Mouse (Mus musculus) liver, adult 2 months (tissue): Measurements from ENCODE around the gene 2210016F16Rik. TPM values are rescaled to one million over a fixed set of nuclear protein-coding genes. Genes with fewer than 3 reads are reported as not detected.

Source experiments
- DNase-seq: peaks from one replicate; pipeline ENCODE4 v3.0.0-alpha.2; 2011; ENCODE audit warnings: low read depth, low spot score; ENCODE audit errors: extremely low read depth
- H3K27ac ChIP-seq: fragments of 200-500 bp; replicated peaks from 2 replicates; pipeline ENCODE4 v1.5.1; 2012; ENCODE audit warnings: low read depth, mild to moderate bottlenecking, control low read depth, inconsistent platforms, low read length; ENCODE audit not compliant: insufficient read depth
- H3K27me3 ChIP-seq: fragments of 200-500 bp; 2 replicates; pipeline ENCODE4 v1.6.1; 2012; ENCODE audit warnings: mild to moderate bottlenecking, moderate library complexity, low read length, inconsistent platforms; ENCODE audit not compliant: control insufficient read depth, insufficient read depth
- H3K36me3 ChIP-seq: fragments of 200-500 bp; 2 replicates; pipeline ENCODE4 v1.6.1; 2012; ENCODE audit warnings: low read length, inconsistent platforms; ENCODE audit not compliant: control insufficient read depth, insufficient read depth
- H3K4me1 ChIP-seq: fragments of 200-500 bp; 2 replicates; pipeline ENCODE4 v1.6.1; 2011; ENCODE audit warnings: low read length; ENCODE audit not compliant: control insufficient read depth, insufficient read depth
- H3K4me3 ChIP-seq: fragments of 200-500 bp; 2 replicates; pipeline ENCODE4 v1.5.1; 2011; ENCODE audit warnings: low read depth, mild to moderate bottlenecking, control low read depth, low read length, moderate library complexity; ENCODE audit not compliant: insufficient read depth
- H3K79me2 ChIP-seq: fragments of 200-500 bp; 2 replicates; pipeline ENCODE4 v1.6.1; 2012; ENCODE audit warnings: inconsistent platforms, mild to moderate bottlenecking, low read length, moderate library complexity; ENCODE audit not compliant: control insufficient read depth, insufficient read depth
- H3K9ac ChIP-seq: fragments of 200-500 bp; 2 replicates; pipeline ENCODE4 v1.6.1; 2012; ENCODE audit warnings: low read depth, mild to moderate bottlenecking, control low read depth, inconsistent platforms, low read length
- CTCF ChIP-seq: fragments of 200-500 bp; IDR thresholded peaks from 2 replicates; pipeline ENCODE4 v1.5.1; 2011; ENCODE audit warnings: low read depth, low read length, control low read depth
- POLR2A ChIP-seq: fragments of 200-500 bp; IDR thresholded peaks from 2 replicates; pipeline ENCODE4 v1.6.1; 2011; ENCODE audit warnings: low read length, control low read depth; ENCODE audit not compliant: insufficient read depth; ENCODE audit errors: extremely low read depth
- WGBS: fragments of 180-500 bp; shearing (Covaris S2); methylation state at CpG from one replicate; pipeline ENCODE4 v1.1.7; 2018; 5-methylcytosine and 5-hydroxymethylcytosine counted together
- polyA plus RNA-seq: library from polyadenylated mRNA; depleted of rRNA; stranded (reverse); fragments of >200 nt; gene quantifications from 2 replicates; pipeline ENCODE4 v1.2.3, GENCODE M21; 2012
- total RNA-seq: library from RNA; depleted of rRNA; stranded (reverse); fragments of >200 nt; gene quantifications from 2 replicates; pipeline ENCODE4 v1.2.3, GENCODE M21; 2014

The 2210016F16Rik gene
- total and polyA plus RNA-seq, 2 experiments = 19.3 to 27.3 TPM

- peaks cover 3% of the 10 kb centered on the region; the same call in 1 of the 2 replicates for H3K4me1 ChIP-seq
- no peak overlapping the region for H3K4me3 ChIP-seq
- H3K36me3 ChIP-seq = peaks cover 31% of the 10 kb centered on the region
- H3K9ac ChIP-seq = no peak overlapping the region
- no peak for TF ChIP-seq POLR2A
- no peak for TF ChIP-seq CTCF
- H3K27ac ChIP-seq = no peak overlapping the region
- DNase-seq = peak; percentile 15
- 89% methylated on average over 2 of the region's 2 CpGs for WGBS
- H3K27me3 ChIP-seq = no peaks in the 10 kb centered on the region
- no peaks in the 10 kb centered on the region for H3K79me2 ChIP-seq
Measured at GRCm38 (mm10) chr13:58389324-58389951, 4.4 kb upstream of the 2210016F16Rik start.

- H3K4me1 ChIP-seq = peaks cover 3% of the 10 kb centered on the region; the same call in 1 of the 2 replicates
- H3K9ac ChIP-seq = no peak overlapping the region
- peaks cover 22% of the 10 kb centered on the region for H3K36me3 ChIP-seq
- TF ChIP-seq CTCF (no peak), POLR2A (no peak)
- WGBS = 57% methylated on average over 3 of the region's 3 CpGs
- H3K79me2 ChIP-seq = no peaks in the 10 kb centered on the region
- no peak overlapping the region for H3K27ac ChIP-seq
- DNase-seq = no peak
- H3K4me3 ChIP-seq = no peak overlapping the region
- no peaks in the 10 kb centered on the region for H3K27me3 ChIP-seq
Measured at GRCm38 (mm10) chr13:58388379-58388778, 3.4 kb upstream of the 2210016F16Rik start.

GRCm38 (mm10) chr13:58387948-58388347 lies 2.9 kb upstream of the 2210016F16Rik start:
- WGBS = 14% methylated on average over 7 of the region's 7 CpGs
- no peak overlapping the region for H3K4me3 ChIP-seq
- H3K4me1 ChIP-seq = peaks cover 3% of the 10 kb centered on the region; the same call in 1 of the 2 replicates
- H3K36me3 ChIP-seq = peaks cover 19% of the 10 kb centered on the region
- H3K79me2 ChIP-seq = no peaks in the 10 kb centered on the region
- no peaks in the 10 kb centered on the region for H3K27me3 ChIP-seq
- H3K27ac ChIP-seq = no peak overlapping the region
- no peak overlapping the region for H3K9ac ChIP-seq
- TF ChIP-seq CTCF (peak; percentile 73), POLR2A (no peak)
- peak; percentile 62 for DNase-seq

- DNase-seq = no peak
- TF ChIP-seq POLR2A (no peak), CTCF (no peak)
- Histone ChIP-seq H3K4me1 (peaks cover 3% of the 10 kb centered on the region; the same call in 1 of the 2 replicates), H3K4me3 (peak overlapping the region; percentile 85), H3K27ac (no peak overlapping the region), H3K9ac (peak overlapping the region; percentile 94), H3K79me2 (no peaks in the 10 kb centered on the region), H3K36me3 (peaks cover 22% of the 10 kb centered on the region), H3K27me3 (no peaks in the 10 kb centered on the region)
- WGBS = 84% methylated on average over 7 of the region's 7 CpGs
Measured at GRCm38 (mm10) chr13:58385547-58385920, 509 bp upstream of the 2210016F16Rik start.

- TF ChIP-seq CTCF (no peak), POLR2A (no peak)
- H3K4me3 ChIP-seq = peak overlapping the region; percentile 85
- no peak for DNase-seq
- no peak overlapping the region for H3K27ac ChIP-seq
- 37% methylated on average over 11 of the region's 11 CpGs for WGBS
- peaks cover 3% of the 10 kb centered on the region; the same call in 1 of the 2 replicates for H3K4me1 ChIP-seq
- peaks cover 15% of the 10 kb centered on the region for H3K36me3 ChIP-seq
- no peaks in the 10 kb centered on the region for H3K79me2 ChIP-seq
- no peaks in the 10 kb centered on the region for H3K27me3 ChIP-seq
- peak overlapping the region; percentile 94 for H3K9ac ChIP-seq
Measured at GRCm38 (mm10) chr13:58384371-58384770, 654 bp downstream of the 2210016F16Rik start.

- 83% methylated on average over 2 of the region's 2 CpGs for WGBS
- H3K4me1 ChIP-seq = no peaks in the 10 kb centered on the region
- TF ChIP-seq CTCF (no peak), POLR2A (no peak)
- no peak overlapping the region for H3K9ac ChIP-seq
- H3K27me3 ChIP-seq = no peaks in the 10 kb centered on the region
- H3K4me3 ChIP-seq = no peak overlapping the region
- no peaks in the 10 kb centered on the region for H3K79me2 ChIP-seq
- no peak overlapping the region for H3K27ac ChIP-seq
- H3K36me3 ChIP-seq = no peaks in the 10 kb centered on the region
- no peak for DNase-seq
Measured at GRCm38 (mm10) chr13:58373153-58373470, 11.9 kb downstream of the 2210016F16Rik start.
